Mouse (Mus musculus): ENCODE results near the gene Wipf2.
A peak's percentile ranks its signal among the peaks of the same experiment; 100 is the strongest.

DNA sequence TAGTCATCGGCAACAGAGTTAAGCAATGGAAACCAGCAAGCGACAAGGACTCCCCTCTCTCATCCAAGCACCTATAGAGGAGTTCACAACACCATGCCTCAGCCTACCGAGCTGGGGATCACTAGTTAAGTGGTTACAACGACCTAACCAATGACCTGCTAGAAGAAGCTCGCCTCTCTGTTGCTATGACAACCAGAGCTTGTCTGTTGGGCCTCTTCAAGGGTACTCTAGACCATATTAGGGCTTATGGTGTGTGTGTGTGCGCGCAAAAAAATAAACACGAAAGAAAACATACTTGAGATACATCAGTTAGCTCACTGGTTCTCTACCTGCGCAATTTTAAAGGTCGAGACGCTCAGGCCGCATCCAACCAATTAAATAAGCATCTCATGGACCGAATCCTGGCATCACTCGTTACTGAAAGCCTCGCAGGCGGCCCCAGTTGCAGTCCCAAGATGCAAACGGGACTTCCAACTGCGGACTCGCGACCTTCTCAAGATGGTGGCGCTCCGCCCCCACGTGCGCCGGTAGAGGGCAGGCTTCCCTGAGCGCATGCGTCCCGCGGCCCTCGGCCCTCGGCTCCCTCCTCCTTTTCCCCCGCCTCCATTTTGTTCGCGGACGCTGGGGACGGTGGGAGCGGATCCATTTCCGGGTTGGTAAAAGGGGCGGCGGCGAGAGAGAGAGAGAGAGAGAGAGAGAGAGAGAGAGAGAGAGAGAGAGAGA is at the start of gene Wipf2:
- TF ChIP-seq CTCF (IDR thresholded peaks at IDR 0.05; ENCODE audit: extremely low read depth, insufficient read depth, low read length), result peak; percentile 28; the same call in 1 of the 2 replicates
- peak; percentile 66; the same call in 1 of the 2 replicates for TF ChIP-seq POLR2A (IDR thresholded peaks at IDR 0.05; ENCODE audit: extremely low read depth, insufficient read depth, low read length)
